Mouse (Mus musculus): ENCODE data around the gene Jsrp1. TPM values are rescaled to one million over a fixed set of nuclear protein-coding genes. Genes with fewer than 3 reads are reported as not detected.

Gene Jsrp1
- polyA plus RNA-seq, 1 experiment from 2014 or later: 4.4 TPM

GRCm38 (mm10) chr10:80848571-80848970, 35.3 kb upstream of the Jsrp1 start:
- Histone ChIP-seq H3K4me3 (ENCODE audit: low read length) (no peak overlapping the region), H3K36me3 (ENCODE audit: control insufficient read depth, insufficient read depth, low read length) (peaks cover 21% of the 10 kb centered on the region), H3K27ac (ENCODE audit: low read depth, low read length) (no peak overlapping the region), H3K27me3 (ENCODE audit: control insufficient read depth, insufficient read depth, low read length) (peaks cover 23% of the 10 kb centered on the region), H3K9ac (ENCODE audit: low read depth, low read length) (no peak overlapping the region), H3K4me1 (ENCODE audit: control insufficient read depth, insufficient read depth, low read length) (peaks cover 6% of the 10 kb centered on the region; the same call in 1 of the 2 replicates), H3K9me3 (ENCODE audit: control insufficient read depth, low read length) (no peaks in the 10 kb centered on the region), H3K4me2 (replicated peaks; ENCODE audit: low read depth, low read length) (no peak overlapping the region)
- WGBS: 8% methylated on average over 10 of the region's 10 CpGs
- ATAC-seq (ENCODE audit: low FRiP score, low TSS enrichment): peak; percentile 18; the same call in 1 of the 2 replicates

GRCm38 (mm10) chr10:80845732-80846131, 32.4 kb upstream of the Jsrp1 start:
- no peak for ATAC-seq (ENCODE audit: low FRiP score, low TSS enrichment)
- Histone ChIP-seq H3K4me3 (ENCODE audit: low read length) (no peak overlapping the region), H3K27me3 (ENCODE audit: control insufficient read depth, insufficient read depth, low read length) (peaks cover 43% of the 10 kb centered on the region), H3K9me3 (ENCODE audit: control insufficient read depth, low read length) (no peaks in the 10 kb centered on the region), H3K27ac (ENCODE audit: low read depth, low read length) (no peak overlapping the region), H3K4me1 (ENCODE audit: control insufficient read depth, insufficient read depth, low read length) (peaks cover 9% of the 10 kb centered on the region), H3K9ac (ENCODE audit: low read depth, low read length) (no peak overlapping the region), H3K4me2 (replicated peaks; ENCODE audit: low read depth, low read length) (no peak overlapping the region), H3K36me3 (ENCODE audit: control insufficient read depth, insufficient read depth, low read length) (no peaks in the 10 kb centered on the region; the same call in 1 of the 2 replicates)
- 76% methylated on average over 12 of the region's 12 CpGs for WGBS

GRCm38 (mm10) chr10:80845055-80845693, 31.9 kb upstream of the Jsrp1 start:
- H3K27ac ChIP-seq (ENCODE audit: low read depth, low read length): no peak overlapping the region
- H3K4me3 ChIP-seq (ENCODE audit: low read length): no peak overlapping the region
- 60% methylated on average over 8 of the region's 8 CpGs for WGBS
- no peak for ATAC-seq (ENCODE audit: low FRiP score, low TSS enrichment)
- peaks cover 9% of the 10 kb centered on the region for H3K4me1 ChIP-seq (ENCODE audit: control insufficient read depth, insufficient read depth, low read length)
- H3K36me3 ChIP-seq (ENCODE audit: control insufficient read depth, insufficient read depth, low read length): no peaks in the 10 kb centered on the region; the same call in 1 of the 2 replicates
- H3K4me2 ChIP-seq (replicated peaks; ENCODE audit: low read depth, low read length): no peak overlapping the region
- peaks cover 43% of the 10 kb centered on the region for H3K27me3 ChIP-seq (ENCODE audit: control insufficient read depth, insufficient read depth, low read length)
- no peaks in the 10 kb centered on the region for H3K9me3 ChIP-seq (ENCODE audit: control insufficient read depth, low read length)
- H3K9ac ChIP-seq (ENCODE audit: low read depth, low read length): no peak overlapping the region

GRCm38 (mm10) chr10:80843931-80844547, 30.7 kb upstream of the Jsrp1 start, which contains the start of gene Lingo3:
Gene Lingo3, minus strand, starts transcription at chr10:80844039.
- Histone ChIP-seq H3K9ac (ENCODE audit: low read depth, low read length) (peak within 1 kb of the TSS; percentile 55), H3K4me2 (replicated peaks; ENCODE audit: low read depth, low read length) (peak within 1 kb of the TSS; percentile 87), H3K4me3 (ENCODE audit: low read length) (peak within 1 kb of the TSS; percentile 47), H3K27me3 (ENCODE audit: control insufficient read depth, insufficient read depth, low read length) (peaks cover 43% of the 10 kb centered on the region), H3K9me3 (ENCODE audit: control insufficient read depth, low read length) (no peaks in the 10 kb centered on the region), H3K4me1 (ENCODE audit: control insufficient read depth, insufficient read depth, low read length) (peaks cover 9% of the 10 kb centered on the region), H3K36me3 (ENCODE audit: control insufficient read depth, insufficient read depth, low read length) (no peaks in the 10 kb centered on the region), H3K27ac (ENCODE audit: low read depth, low read length) (no peak within 1 kb of the TSS)
- no peak; the same call in none of the 2 replicates for ATAC-seq (ENCODE audit: low FRiP score, low TSS enrichment)
- 5% methylated on average over 27 of the region's 51 CpGs for WGBS

- Histone ChIP-seq H3K4me3 (ENCODE audit: low read length) (peak overlapping the region; percentile 47), H3K9me3 (ENCODE audit: control insufficient read depth, low read length) (no peaks in the 10 kb centered on the region), H3K4me2 (replicated peaks; ENCODE audit: low read depth, low read length) (peak overlapping the region; percentile 87), H3K9ac (ENCODE audit: low read depth, low read length) (peak overlapping the region; percentile 55), H3K4me1 (ENCODE audit: control insufficient read depth, insufficient read depth, low read length) (peaks cover 9% of the 10 kb centered on the region), H3K36me3 (ENCODE audit: control insufficient read depth, insufficient read depth, low read length) (no peaks in the 10 kb centered on the region), H3K27ac (ENCODE audit: low read depth, low read length) (no peak overlapping the region), H3K27me3 (ENCODE audit: control insufficient read depth, insufficient read depth, low read length) (peaks cover 45% of the 10 kb centered on the region)
- ATAC-seq (ENCODE audit: low FRiP score, low TSS enrichment): no peak; the same call in 1 of the 2 replicates
- 11% methylated on average over 32 of the region's 32 CpGs for WGBS
These were observed 30.0 kb upstream of the Jsrp1 start for GRCm38 (mm10) chr10:80843087-80843930.

- no peak overlapping the region for H3K4me3 ChIP-seq (ENCODE audit: low read length)
- WGBS: 76% methylated on average over 15 of the region's 15 CpGs
- H3K27me3 ChIP-seq (ENCODE audit: control insufficient read depth, insufficient read depth, low read length): peaks cover 45% of the 10 kb centered on the region
- H3K4me1 ChIP-seq (ENCODE audit: control insufficient read depth, insufficient read depth, low read length): peaks cover 9% of the 10 kb centered on the region
- H3K27ac ChIP-seq (ENCODE audit: low read depth, low read length): no peak overlapping the region
- ATAC-seq (ENCODE audit: low FRiP score, low TSS enrichment): no peak
- no peaks in the 10 kb centered on the region for H3K9me3 ChIP-seq (ENCODE audit: control insufficient read depth, low read length)
- H3K9ac ChIP-seq (ENCODE audit: low read depth, low read length): no peak overlapping the region
- no peak overlapping the region for H3K4me2 ChIP-seq (replicated peaks; ENCODE audit: low read depth, low read length)
- no peaks in the 10 kb centered on the region for H3K36me3 ChIP-seq (ENCODE audit: control insufficient read depth, insufficient read depth, low read length)
These were observed 29.0 kb upstream of the Jsrp1 start for GRCm38 (mm10) chr10:80842334-80842733.

GRCm38 (mm10) chr10:80841685-80842084, 28.4 kb upstream of the Jsrp1 start:
- H3K4me3 ChIP-seq (ENCODE audit: low read length): no peak overlapping the region
- H3K4me1 ChIP-seq (ENCODE audit: control insufficient read depth, insufficient read depth, low read length): peaks cover 9% of the 10 kb centered on the region
- H3K9ac ChIP-seq (ENCODE audit: low read depth, low read length): no peak overlapping the region
- no peaks in the 10 kb centered on the region for H3K9me3 ChIP-seq (ENCODE audit: control insufficient read depth, low read length)
- WGBS: 78% methylated on average over 2 of the region's 2 CpGs
- H3K27me3 ChIP-seq (ENCODE audit: control insufficient read depth, insufficient read depth, low read length): peaks cover 48% of the 10 kb centered on the region
- H3K36me3 ChIP-seq (ENCODE audit: control insufficient read depth, insufficient read depth, low read length): no peaks in the 10 kb centered on the region
- no peak overlapping the region for H3K4me2 ChIP-seq (replicated peaks; ENCODE audit: low read depth, low read length)
- no peak for ATAC-seq (ENCODE audit: low FRiP score, low TSS enrichment)
- H3K27ac ChIP-seq (ENCODE audit: low read depth, low read length): no peak overlapping the region

- WGBS: 51% methylated on average over 6 of the region's 6 CpGs
These were observed 26.6 kb upstream of the Jsrp1 start for GRCm38 (mm10) chr10:80839848-80840247.

More at GRCm38 (mm10) chr10:80839848-80840247, 26.6 kb upstream of the Jsrp1 start:
- no peak for ATAC-seq (ENCODE audit: low FRiP score, low TSS enrichment)
- no peak overlapping the region for H3K27ac ChIP-seq (ENCODE audit: low read depth, low read length)
- peaks cover 54% of the 10 kb centered on the region for H3K27me3 ChIP-seq (ENCODE audit: control insufficient read depth, insufficient read depth, low read length)
- H3K9ac ChIP-seq (ENCODE audit: low read depth, low read length): no peak overlapping the region
- peaks cover 9% of the 10 kb centered on the region for H3K4me1 ChIP-seq (ENCODE audit: control insufficient read depth, insufficient read depth, low read length)
- H3K4me3 ChIP-seq (ENCODE audit: low read length): no peak overlapping the region
- no peaks in the 10 kb centered on the region for H3K36me3 ChIP-seq (ENCODE audit: control insufficient read depth, insufficient read depth, low read length)
- H3K9me3 ChIP-seq (ENCODE audit: control insufficient read depth, low read length): peaks cover 4% of the 10 kb centered on the region
- no peak overlapping the region for H3K4me2 ChIP-seq (replicated peaks; ENCODE audit: low read depth, low read length)

Measured in kidney, embryonic 14.5 days (tissue).